Mouse (Mus musculus) limb, embryonic 14.5 days (tissue): ENCODE data around the gene Ahdc1. TPM values are rescaled to one million over a fixed set of nuclear protein-coding genes. Genes with fewer than 3 reads are reported as not detected.

Experiments
- ATAC-seq: fragments of 200-750 bp; cut with Nextera tagmentation; 2 replicates; pipeline ENCODE4 v1.8.0; 2017; ENCODE audit warnings: low read depth, moderate number of reproducible peaks, moderate TSS enrichment; ENCODE audit not compliant: low FRiP score
- DNase-seq: peaks from one replicate; pipeline ENCODE4 v3.0.0-alpha.2; 2015; ENCODE audit warnings: low spot score
- H3K27ac ChIP-seq: fragments of 300-500 bp; sonication (generic); replicated peaks from 2 replicates; pipeline ENCODE4 v1.5.1; 2014; ENCODE audit warnings: low read depth, mild to moderate bottlenecking, low read length, moderate library complexity, mixed read lengths
- H3K27me3 ChIP-seq: fragments of 300-500 bp; sonication (generic); 2 replicates; pipeline ENCODE4 v1.6.1; 2014; ENCODE audit warnings: low read length, mixed read lengths; ENCODE audit not compliant: control insufficient read depth, insufficient read depth
- H3K36me3 ChIP-seq: fragments of 300-500 bp; sonication (generic); 2 replicates; pipeline ENCODE4 v1.6.1; 2014; ENCODE audit warnings: mild to moderate bottlenecking, low read length, moderate library complexity, mixed read lengths; ENCODE audit not compliant: control insufficient read depth, insufficient read depth
- H3K4me1 ChIP-seq: fragments of 300-500 bp; sonication (generic); 2 replicates; pipeline ENCODE4 v1.6.1; 2014; ENCODE audit warnings: antibody characterized with exemption, low read length, mixed read lengths; ENCODE audit not compliant: control insufficient read depth, insufficient read depth
- H3K4me2 ChIP-seq: fragments of 300-500 bp; sonication (generic); replicated peaks from 2 replicates; pipeline ENCODE4 v1.6.1; 2014; ENCODE audit warnings: low read depth, mild to moderate bottlenecking, low read length, moderate library complexity; ENCODE audit not compliant: severe bottlenecking
- H3K4me3 ChIP-seq: fragments of 300-500 bp; sonication (generic); replicated peaks from 2 replicates; pipeline ENCODE4 v1.5.1; 2014; ENCODE audit warnings: low read length
- H3K9ac ChIP-seq: fragments of 300-500 bp; sonication (generic); 2 replicates; pipeline ENCODE4 v1.6.1; 2014; ENCODE audit warnings: mild to moderate bottlenecking, low read depth, low read length, moderate library complexity; ENCODE audit not compliant: severe bottlenecking
- H3K9me3 ChIP-seq: fragments of 300-500 bp; sonication (generic); 2 replicates; pipeline ENCODE4 v1.6.1; 2016; ENCODE audit warnings: low read length; ENCODE audit not compliant: control insufficient read depth
- POLR2A ChIP-seq: fragments of 200-500 bp; IDR thresholded peaks from 2 replicates; pipeline ENCODE4 v1.8.0; 2012; ENCODE audit warnings: inconsistent platforms, mild to moderate bottlenecking, moderate library complexity, borderline replicate concordance; ENCODE audit not compliant: insufficient read depth, insufficient read length; ENCODE audit errors: extremely low read depth
- WGBS: fragments of 180-500 bp; shearing (Covaris S2); extraction: QIAGEN DNeasy Blood & Tissue Kit; methylation state at CpG from one replicate; pipeline ENCODE4 v1.1.7; 2014; 5-methylcytosine and 5-hydroxymethylcytosine counted together
- polyA plus RNA-seq, 2 experiments: library from polyadenylated mRNA; depleted of rRNA in 1 of 2; stranded (reverse) in 1 of 2; unstranded in 1 of 2; fragments of >200 nt; fragmentation: Nextera tagmentation in 1 of 2; extraction: Ambion mirVana in 1 of 2; gene quantifications; 2 replicates each; pipeline versions ENCODE4 v1.2.1 to v1.2.3; 2012 to 2014

Ahdc1 gene
- polyA plus RNA-seq, 2 experiments = 12.9 to 29.6 TPM

DNA sequence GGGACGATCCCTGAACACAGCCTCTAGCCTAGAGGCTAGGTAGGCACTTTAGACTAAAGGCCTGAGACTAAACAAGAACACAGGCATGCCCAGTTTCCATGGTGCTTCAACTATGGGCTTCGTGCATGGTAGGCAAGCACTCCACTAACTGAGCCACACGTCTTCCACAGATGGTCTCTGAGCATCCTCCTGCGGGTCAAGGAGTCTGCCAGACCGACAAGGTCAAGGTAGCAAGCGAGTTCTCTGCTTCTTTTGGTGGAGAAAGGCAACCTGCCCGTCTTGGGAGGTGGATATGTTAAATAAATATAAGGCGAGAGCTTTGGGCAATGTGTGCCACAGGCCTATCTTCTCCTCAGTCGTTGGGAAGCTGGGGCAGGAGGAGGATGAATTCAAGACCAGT lies 90.7 kb downstream of the Ahdc1 start:
- DNase-seq = no peak
- Histone ChIP-seq H3K36me3 (no peaks in the 10 kb centered on the region; the same call in 1 of the 2 replicates), H3K9ac (no peak overlapping the region), H3K9me3 (no peaks in the 10 kb centered on the region), H3K4me2 (no peak overlapping the region), H3K27ac (no peak overlapping the region), H3K27me3 (no peaks in the 10 kb centered on the region), H3K4me1 (peaks cover 9% of the 10 kb centered on the region), H3K4me3 (no peak overlapping the region)
- TF ChIP-seq POLR2A = no peak
- ATAC-seq = no peak
- 84% methylated on average over 9 of the region's 9 CpGs for WGBS

DNA sequence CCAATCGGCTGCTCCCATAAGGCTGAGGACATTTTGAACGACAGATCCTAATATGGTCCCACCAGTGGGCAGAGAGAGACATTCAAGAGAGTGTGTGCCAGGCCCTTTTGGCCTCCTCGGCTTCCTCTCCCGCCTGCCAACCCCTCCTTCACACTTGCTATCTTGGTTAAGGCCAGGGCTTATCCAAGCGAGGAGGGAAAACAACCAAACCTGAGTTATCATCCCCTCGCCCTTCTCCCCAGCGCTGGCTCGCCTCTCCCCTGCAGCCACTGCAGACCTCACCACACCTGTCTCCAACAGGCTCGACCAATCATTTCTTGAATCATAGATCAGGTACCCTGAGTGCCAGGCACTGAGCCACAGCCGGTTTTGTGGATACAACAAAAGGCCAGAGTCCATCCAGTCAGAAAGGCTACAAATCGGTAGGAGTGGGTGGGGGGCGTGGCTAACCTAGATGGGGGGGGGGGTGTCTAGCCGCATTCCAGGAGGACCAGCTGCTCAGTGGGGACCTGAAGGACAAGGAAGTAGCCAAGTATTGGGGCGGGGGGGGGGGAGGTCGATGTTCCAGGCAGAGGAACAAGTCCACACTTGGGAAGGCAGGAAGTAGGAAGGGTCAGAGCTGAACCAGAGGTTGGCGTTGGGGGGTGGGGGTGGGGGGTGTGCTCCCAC lies 92.6 kb downstream of the Ahdc1 start:
- DNase-seq (no peak), ATAC-seq (no peak)
- TF ChIP-seq POLR2A = no peak
- no peak overlapping the region for H3K4me3 ChIP-seq
- no peaks in the 10 kb centered on the region for H3K9me3 ChIP-seq
- H3K4me2 ChIP-seq = peak overlapping the region; percentile 13; the same call in 1 of the 2 replicates
- no peak overlapping the region for H3K9ac ChIP-seq
- H3K27me3 ChIP-seq = no peaks in the 10 kb centered on the region
- WGBS = 25% methylated on average over 15 of the region's 16 CpGs
- no peak overlapping the region for H3K27ac ChIP-seq
- no peaks in the 10 kb centered on the region; the same call in 1 of the 2 replicates for H3K36me3 ChIP-seq
- H3K4me1 ChIP-seq = peaks cover 21% of the 10 kb centered on the region

DNA sequence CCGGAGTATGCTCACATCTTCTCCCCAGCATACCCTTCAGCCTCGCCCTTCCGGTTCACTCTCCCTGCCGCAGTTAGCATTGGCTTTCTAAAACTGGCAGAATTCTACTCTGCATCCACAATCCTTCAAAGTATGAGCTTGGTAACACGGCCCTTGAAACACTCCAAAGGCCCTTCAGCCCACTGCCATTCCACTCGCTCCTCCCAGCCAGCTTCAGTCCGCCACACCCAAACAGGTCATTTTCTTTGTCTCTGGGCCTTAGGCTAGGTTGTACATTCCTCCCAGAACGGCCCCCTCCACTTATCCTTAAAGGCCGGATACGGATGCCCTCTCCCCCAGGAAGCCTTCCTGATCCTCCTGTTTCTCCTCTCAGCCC lies 93.1 kb downstream of the Ahdc1 start:
- 31% methylated on average over 10 of the region's 10 CpGs for WGBS
- no peaks in the 10 kb centered on the region; the same call in 1 of the 2 replicates for H3K36me3 ChIP-seq
- H3K27ac ChIP-seq = no peak overlapping the region
- peak overlapping the region; percentile 13; the same call in 1 of the 2 replicates for H3K4me2 ChIP-seq
- TF ChIP-seq POLR2A = no peak
- H3K4me3 ChIP-seq = no peak overlapping the region
- DNase-seq = no peak
- peaks cover 27% of the 10 kb centered on the region for H3K4me1 ChIP-seq
- no peak overlapping the region for H3K9ac ChIP-seq
- H3K9me3 ChIP-seq = no peaks in the 10 kb centered on the region
- no peak for ATAC-seq
- no peaks in the 10 kb centered on the region for H3K27me3 ChIP-seq

DNA sequence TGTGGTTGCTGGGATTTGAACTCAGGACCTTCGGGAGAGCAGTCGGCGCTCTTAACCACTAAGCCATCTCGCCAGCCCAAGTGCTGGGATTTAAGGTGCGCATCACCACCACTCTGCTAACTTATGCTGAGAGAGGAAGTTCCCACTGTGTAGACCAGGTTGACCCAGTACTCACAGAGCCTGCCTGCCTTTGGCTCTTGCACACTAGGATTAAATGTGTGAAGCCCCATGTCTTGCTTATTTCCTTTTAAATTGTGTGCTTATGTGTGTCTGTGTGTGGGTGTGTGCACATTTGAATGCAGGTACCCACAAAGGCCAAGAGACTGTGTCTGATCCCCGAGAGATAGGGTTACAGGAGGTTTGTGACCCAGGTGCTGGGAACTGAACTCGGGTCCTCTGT lies 95.6 kb downstream of the Ahdc1 start:
- ATAC-seq (no peak), DNase-seq (no peak)
- Histone ChIP-seq H3K4me3 (no peak overlapping the region), H3K27ac (no peak overlapping the region), H3K36me3 (no peaks in the 10 kb centered on the region; the same call in 1 of the 2 replicates), H3K27me3 (no peaks in the 10 kb centered on the region), H3K4me1 (peaks cover 28% of the 10 kb centered on the region), H3K9ac (no peak overlapping the region), H3K4me2 (no peak overlapping the region), H3K9me3 (no peaks in the 10 kb centered on the region)
- 96% methylated on average over 7 of the region's 7 CpGs for WGBS
- TF ChIP-seq POLR2A = no peak

DNA sequence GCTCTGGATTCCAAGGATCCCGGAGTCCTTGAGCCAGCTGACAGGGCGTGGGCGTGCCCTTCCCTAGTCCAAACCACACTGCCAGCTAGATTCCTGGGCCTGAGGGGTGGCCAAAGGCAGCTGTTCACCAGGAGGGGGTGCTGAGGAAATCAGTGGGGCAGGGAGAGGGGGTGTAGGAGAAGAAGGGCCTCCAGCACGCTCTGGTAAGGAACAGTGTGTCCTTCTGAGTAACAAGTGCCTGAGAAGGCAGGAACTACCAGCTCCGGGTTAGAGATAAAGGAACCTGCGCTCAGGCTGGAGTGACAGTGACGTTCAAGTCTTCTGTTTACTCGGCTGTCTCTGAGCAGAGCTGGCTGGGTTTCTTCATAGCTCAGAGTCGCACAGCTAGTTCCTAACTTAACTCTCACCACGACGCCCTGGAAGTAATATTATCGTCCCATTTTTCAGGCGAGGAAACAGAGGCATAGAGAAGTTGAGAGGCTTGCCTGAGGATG lies 96.8 kb downstream of the Ahdc1 start:
- Histone ChIP-seq H3K4me1 (peaks cover 31% of the 10 kb centered on the region), H3K27ac (peak overlapping the region; percentile 77), H3K9ac (no peak overlapping the region), H3K36me3 (no peaks in the 10 kb centered on the region; the same call in 1 of the 2 replicates), H3K4me2 (no peak overlapping the region), H3K9me3 (no peaks in the 10 kb centered on the region), H3K27me3 (no peaks in the 10 kb centered on the region), H3K4me3 (no peak overlapping the region)
- 57% methylated on average over 13 of the region's 13 CpGs for WGBS
- no peak for TF ChIP-seq POLR2A
- ATAC-seq (0 out of 2 replicates have a peak, but pooled peaks have one; percentile 23), DNase-seq (no peak)
